Mouse (Mus musculus) lung, embryonic 14.5 days (tissue): ENCODE data around the gene Rhou. TPM values are rescaled to one million over a fixed set of nuclear protein-coding genes. Genes with fewer than 3 reads are reported as not detected.

Experiments
- ATAC-seq: fragments of 200-750 bp; cut with Nextera tagmentation; 2 replicates; pipeline ENCODE4 v1.8.0; 2017; ENCODE audit warnings: mild to moderate bottlenecking, moderate TSS enrichment, moderate library complexity; ENCODE audit not compliant: insufficient read depth
- DNase-seq: peaks from one replicate; pipeline ENCODE4 v3.0.0-alpha.2; 2015
- H3K27ac ChIP-seq: fragments of 300-500 bp; sonication (generic); 2 replicates; pipeline ENCODE4 v1.5.1; 2014; ENCODE audit warnings: low read depth, mild to moderate bottlenecking, moderate library complexity
- H3K27me3 ChIP-seq: fragments of 300-500 bp; sonication (generic); 2 replicates; pipeline ENCODE4 v1.6.1; 2014; ENCODE audit warnings: low read length, control low read depth; ENCODE audit not compliant: insufficient read depth
- H3K36me3 ChIP-seq: fragments of 300-500 bp; sonication (generic); 2 replicates; pipeline ENCODE4 v1.6.1; 2014; ENCODE audit warnings: control low read depth; ENCODE audit not compliant: insufficient read depth
- H3K4me1 ChIP-seq: fragments of 300-500 bp; sonication (generic); 2 replicates; pipeline ENCODE4 v1.6.1; 2014; ENCODE audit warnings: antibody characterized with exemption, control low read depth; ENCODE audit not compliant: insufficient read depth
- H3K4me2 ChIP-seq: fragments of 300-500 bp; sonication (generic); 2 replicates; pipeline ENCODE4 v1.6.1; 2014; ENCODE audit warnings: mild to moderate bottlenecking
- H3K4me3 ChIP-seq: fragments of 300-500 bp; sonication (generic); 2 replicates; pipeline ENCODE4 v1.5.1; 2014; ENCODE audit warnings: low read depth, low read length
- H3K9ac ChIP-seq: fragments of 300-500 bp; sonication (generic); 2 replicates; pipeline ENCODE4 v1.6.1; 2014
- H3K9me3 ChIP-seq: fragments of 300-500 bp; sonication (generic); 2 replicates; pipeline ENCODE4 v1.6.1; 2016; ENCODE audit warnings: low read depth, low read length, control low read depth
- CTCF ChIP-seq: IDR thresholded peaks from 2 replicates; pipeline ENCODE4 v1.5.1; 2016; ENCODE audit warnings: antibody characterized with exemption, low read depth
- WGBS: fragments of 180-500 bp; shearing (Covaris S2); extraction: QIAGEN DNeasy Blood & Tissue Kit; methylation state at CpG from one replicate; pipeline ENCODE4 v1.1.7; 2014; 5-methylcytosine and 5-hydroxymethylcytosine counted together
- polyA plus RNA-seq: library from polyadenylated mRNA; unstranded; fragments of >200 nt; fragmentation: Nextera tagmentation; extraction: Ambion mirVana; gene quantifications from 2 replicates; pipeline ENCODE4 v1.2.1, GENCODE M21; 2014

Rhou gene
- polyA plus RNA-seq, 1 experiment from 2014 or later: 12.9 TPM

DNA sequence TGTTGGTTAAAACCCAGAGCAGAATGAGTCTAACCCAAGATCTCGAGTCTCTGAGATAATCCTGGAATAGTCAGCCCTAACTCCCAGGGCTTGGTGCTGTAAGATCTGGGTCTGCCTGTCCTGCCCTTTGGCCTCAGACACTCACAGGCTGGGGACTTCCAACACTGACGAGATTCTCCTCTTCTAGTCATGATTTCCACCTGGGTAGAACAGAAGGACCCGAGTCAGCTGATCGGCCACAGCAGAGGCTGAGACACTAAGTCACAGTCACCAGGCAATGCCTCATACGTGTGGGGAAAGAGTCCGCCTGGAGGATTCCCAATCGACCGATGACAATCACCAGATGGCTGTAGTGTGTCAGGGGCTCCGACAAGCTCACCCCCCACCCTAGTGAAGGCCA, 42.4 kb downstream of the Rhou start:
- Histone ChIP-seq H3K27me3 (no peaks in the 10 kb centered on the region), H3K4me2 (no peak overlapping the region), H3K27ac (no peak overlapping the region), H3K9me3 (no peaks in the 10 kb centered on the region), H3K4me3 (no peak overlapping the region), H3K36me3 (no peaks in the 10 kb centered on the region), H3K4me1 (peaks cover 9% of the 10 kb centered on the region; the same call in 1 of the 2 replicates), H3K9ac (no peak overlapping the region)
- no peak for TF ChIP-seq CTCF
- 53% methylated on average over 9 of the region's 9 CpGs for WGBS
- no peak for ATAC-seq
- no peak for DNase-seq

DNA sequence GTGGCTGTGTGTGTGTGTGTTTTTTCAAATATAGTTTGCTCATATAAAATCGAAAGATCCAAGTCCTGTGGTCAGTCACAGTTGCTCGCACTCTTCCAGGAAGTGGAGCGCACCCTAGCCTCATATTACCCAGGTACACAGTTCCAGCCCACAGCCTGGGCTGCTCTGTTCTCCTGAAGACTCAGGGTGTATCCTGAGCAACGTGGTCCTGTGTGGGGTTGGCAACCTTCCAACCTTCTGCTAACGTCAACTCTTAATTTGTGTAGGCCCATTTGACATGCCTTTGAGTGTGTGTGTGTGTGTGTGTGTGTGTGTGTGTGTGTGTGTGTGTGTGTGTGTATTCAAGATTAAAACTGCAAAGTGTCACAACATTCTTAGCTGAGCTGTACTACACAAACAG, 43.6 kb downstream of the Rhou start:
- Histone ChIP-seq H3K27me3 (no peaks in the 10 kb centered on the region), H3K9ac (no peak overlapping the region), H3K36me3 (no peaks in the 10 kb centered on the region), H3K4me2 (no peak overlapping the region), H3K4me3 (no peak overlapping the region), H3K4me1 (peaks cover 17% of the 10 kb centered on the region; the same call in 1 of the 2 replicates), H3K9me3 (no peaks in the 10 kb centered on the region), H3K27ac (no peak overlapping the region)
- 46% methylated on average over 5 of the region's 5 CpGs for WGBS
- peak; percentile 49 for DNase-seq
- no peak for TF ChIP-seq CTCF
- no peak for ATAC-seq

DNA sequence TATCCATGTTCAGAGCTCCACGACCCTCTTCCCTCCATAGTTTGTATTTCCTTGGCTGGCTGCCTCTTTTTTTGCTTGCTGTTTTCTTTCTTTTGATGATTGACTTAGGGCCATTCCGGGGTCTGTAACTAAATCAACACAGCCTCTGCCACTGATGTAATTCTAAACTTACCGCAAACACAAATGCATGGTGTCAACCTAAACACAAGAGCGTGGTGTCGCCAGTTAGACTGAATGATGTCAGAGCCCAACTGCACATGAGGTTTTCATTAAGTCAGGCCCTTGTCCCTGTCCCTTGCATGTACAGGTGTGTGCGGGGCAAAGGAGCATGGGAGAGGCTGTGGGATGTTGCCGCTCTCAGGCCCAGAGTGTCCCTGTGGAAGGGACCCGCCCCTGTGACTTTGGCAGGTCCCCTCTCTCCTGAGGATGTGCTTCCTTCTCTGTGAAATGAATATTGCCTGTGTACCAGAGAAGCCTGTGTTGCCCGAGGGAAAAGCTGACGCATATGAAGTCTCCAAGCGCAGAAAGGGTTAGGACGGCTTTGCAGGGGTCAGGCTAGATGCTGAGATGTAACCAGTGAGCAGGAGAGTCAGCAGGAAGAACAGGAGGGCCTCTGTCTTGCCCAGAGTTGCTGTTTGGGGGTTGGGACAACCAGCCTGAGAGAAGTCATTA, 46.8 kb downstream of the Rhou start:
- H3K4me1 ChIP-seq: peaks cover 17% of the 10 kb centered on the region; the same call in 1 of the 2 replicates
- no peaks in the 10 kb centered on the region for H3K27me3 ChIP-seq
- H3K4me3 ChIP-seq: no peak overlapping the region
- H3K36me3 ChIP-seq: no peaks in the 10 kb centered on the region
- H3K9me3 ChIP-seq: no peaks in the 10 kb centered on the region
- no peak overlapping the region; the same call in 1 of the 2 replicates for H3K27ac ChIP-seq
- no peak for TF ChIP-seq CTCF
- DNase-seq (peak; percentile 61), ATAC-seq (no peak)
- H3K9ac ChIP-seq: no peak overlapping the region
- no peak overlapping the region for H3K4me2 ChIP-seq
- WGBS: 39% methylated on average over 12 of the region's 12 CpGs

DNA sequence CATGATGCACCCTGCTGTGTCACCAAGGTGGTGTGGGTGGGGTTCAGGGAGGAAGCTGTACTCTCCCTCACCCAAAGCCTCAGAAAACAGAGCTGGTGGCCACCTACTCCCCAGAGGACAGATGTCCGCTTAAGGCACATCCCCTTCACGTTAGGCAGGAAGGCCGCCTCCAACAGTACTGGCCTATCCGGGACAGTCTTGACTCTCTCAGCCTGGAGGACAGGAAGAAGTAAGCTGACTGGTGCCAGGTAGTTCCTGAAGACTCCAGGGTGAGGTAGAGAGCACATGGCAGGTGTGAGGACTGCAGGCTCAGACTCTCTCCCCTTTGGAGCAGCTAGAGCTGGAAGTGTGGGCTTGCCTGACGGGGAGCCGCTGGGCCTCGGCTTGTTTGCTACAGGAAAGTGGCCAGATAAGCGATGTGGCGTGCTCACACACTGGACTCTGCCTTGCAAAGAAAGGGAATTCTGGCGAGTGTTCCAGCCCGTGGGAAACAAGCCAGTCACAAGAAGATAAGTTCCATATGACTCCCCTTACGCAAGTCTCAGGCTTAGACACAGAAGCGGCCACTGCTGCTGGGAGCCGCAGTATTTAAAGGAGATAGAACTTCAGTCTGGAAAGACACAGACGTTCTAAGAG, 48.3 kb downstream of the Rhou start:
- no peak for TF ChIP-seq CTCF
- WGBS: 26% methylated on average over 15 of the region's 15 CpGs
- no peak overlapping the region for H3K4me3 ChIP-seq
- H3K27me3 ChIP-seq: no peaks in the 10 kb centered on the region
- H3K9me3 ChIP-seq: no peaks in the 10 kb centered on the region
- H3K4me1 ChIP-seq: peaks cover 17% of the 10 kb centered on the region; the same call in 1 of the 2 replicates
- no peaks in the 10 kb centered on the region for H3K36me3 ChIP-seq
- peak overlapping the region; percentile 63 for H3K27ac ChIP-seq
- no peak overlapping the region for H3K4me2 ChIP-seq
- no peak overlapping the region for H3K9ac ChIP-seq
- ATAC-seq: peak; percentile 76; the same call in 1 of the 2 replicates
- DNase-seq: peak; percentile 90

DNA sequence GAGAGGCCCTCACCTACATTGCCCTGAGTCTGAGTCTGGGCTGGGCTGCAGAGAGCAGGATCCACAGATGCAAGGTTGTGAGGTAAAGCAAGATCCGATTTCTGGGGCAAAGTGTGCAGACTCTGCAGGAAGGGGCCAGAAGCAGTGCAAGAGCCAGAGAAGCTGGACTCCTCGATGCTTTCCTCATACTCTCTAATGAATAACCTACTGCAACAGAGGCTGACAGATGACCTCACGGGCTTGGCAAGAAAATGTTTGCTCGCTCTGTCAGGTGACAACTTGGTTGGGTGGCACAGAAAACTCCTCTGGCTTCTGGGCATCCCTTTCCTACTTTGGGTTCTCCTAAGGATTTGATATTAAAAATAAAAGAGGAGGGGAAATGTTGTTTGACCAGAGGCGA, 51.6 kb downstream of the Rhou start:
- TF ChIP-seq CTCF: no peak
- ATAC-seq: no peak

DNA sequence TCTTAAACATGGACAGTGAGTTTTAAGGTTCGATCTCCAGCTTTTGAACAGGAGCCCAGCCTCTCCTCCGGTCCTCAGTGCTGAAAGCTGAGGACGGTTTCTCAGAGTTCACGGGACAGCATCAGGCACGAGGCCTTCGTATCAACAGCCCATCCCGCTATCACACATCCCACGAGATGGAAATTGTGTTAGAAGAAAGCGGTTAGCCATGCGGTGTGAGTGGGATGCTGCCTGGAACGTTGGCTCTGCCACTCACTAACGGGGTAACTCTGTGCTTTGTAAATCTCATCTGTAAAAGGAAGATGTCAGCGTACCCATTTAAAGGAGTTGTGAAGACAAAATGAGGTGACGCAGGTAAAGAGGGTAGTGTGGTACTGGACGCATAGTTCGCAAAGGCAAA, 53.4 kb downstream of the Rhou start:
- peaks cover 2% of the 10 kb centered on the region for H3K4me1 ChIP-seq
- ATAC-seq: no peak
- no peaks in the 10 kb centered on the region for H3K27me3 ChIP-seq
- H3K9me3 ChIP-seq: no peaks in the 10 kb centered on the region
- H3K4me2 ChIP-seq: no peak overlapping the region
- no peak overlapping the region for H3K4me3 ChIP-seq
- no peak for TF ChIP-seq CTCF
- no peak overlapping the region for H3K9ac ChIP-seq
- no peaks in the 10 kb centered on the region for H3K36me3 ChIP-seq
- H3K27ac ChIP-seq: no peak overlapping the region
- no peak for DNase-seq
- 80% methylated on average over 16 of the region's 16 CpGs for WGBS

More for the DNA sequence above, 51.6 kb downstream of the Rhou start:
- Histone ChIP-seq H3K9ac (no peak overlapping the region), H3K4me2 (no peak overlapping the region), H3K4me3 (no peak overlapping the region), H3K36me3 (no peaks in the 10 kb centered on the region), H3K4me1 (peaks cover 15% of the 10 kb centered on the region), H3K27ac (no peak overlapping the region), H3K27me3 (no peaks in the 10 kb centered on the region), H3K9me3 (no peaks in the 10 kb centered on the region)
- no peak for DNase-seq
- 51% methylated on average over 5 of the region's 5 CpGs for WGBS

DNA sequence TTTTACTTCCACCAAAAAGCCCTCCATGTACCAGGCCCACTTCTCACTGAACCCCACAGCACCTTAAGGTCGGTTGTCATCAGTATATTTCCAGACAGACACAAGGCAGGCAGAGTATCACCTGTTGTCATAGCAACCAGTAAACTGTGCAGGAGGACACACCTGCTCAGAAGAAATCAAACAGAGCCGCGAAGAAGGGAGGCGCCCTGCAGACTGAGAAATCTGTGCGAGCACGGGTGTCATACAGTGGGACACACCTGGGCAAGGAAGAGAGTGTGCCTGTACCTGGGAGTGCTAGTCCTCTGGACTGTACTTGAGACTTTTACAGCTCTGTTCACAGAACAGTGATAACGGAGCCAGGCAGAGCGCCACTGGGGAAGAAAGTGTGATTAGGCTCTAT, 55.0 kb downstream of the Rhou start:
- Histone ChIP-seq H3K27ac (no peak overlapping the region), H3K9ac (no peak overlapping the region), H3K4me3 (no peak overlapping the region), H3K4me2 (no peak overlapping the region), H3K27me3 (no peaks in the 10 kb centered on the region), H3K4me1 (peaks cover 2% of the 10 kb centered on the region), H3K9me3 (no peaks in the 10 kb centered on the region), H3K36me3 (no peaks in the 10 kb centered on the region)
- WGBS: 53% methylated on average over 8 of the region's 8 CpGs
- ATAC-seq: no peak
- DNase-seq: no peak
- no peak for TF ChIP-seq CTCF
